Mouse (Mus musculus) C2C12 (cell line): ENCODE results near the gene Rtp3.

ENCODE experiments used
- CEBPB ChIP-seq: IDR thresholded peaks from one replicate; pipeline ENCODE4 v1.6.1; 2011; ENCODE audit warnings: low read depth, mild to moderate bottlenecking, control low read depth, moderate library complexity
- CTCF ChIP-seq: IDR thresholded peaks from one replicate; pipeline ENCODE4 v1.5.1; 2011; ENCODE audit not compliant: control insufficient read depth, insufficient read depth, insufficient read length
- FOSL1 ChIP-seq: IDR thresholded peaks from one replicate; pipeline ENCODE4 v1.8.0; 2011; ENCODE audit warnings: mild to moderate bottlenecking, low read length; ENCODE audit not compliant: poor library complexity, insufficient read depth, severe bottlenecking
- MAX ChIP-seq: IDR thresholded peaks from one replicate; pipeline ENCODE4 v1.6.1; 2011; ENCODE audit warnings: mild to moderate bottlenecking, control low read depth
- MYOD1 ChIP-seq: IDR thresholded peaks from one replicate; pipeline ENCODE4 v1.6.1; 2011; ENCODE audit warnings: low read depth; ENCODE audit not compliant: control insufficient read depth, insufficient read length
- MYOG ChIP-seq: IDR thresholded peaks from one replicate; pipeline ENCODE4 v1.6.1; 2011; ENCODE audit not compliant: control insufficient read depth, insufficient read length; ENCODE audit errors: extremely low read depth
- USF1 ChIP-seq: IDR thresholded peaks from one replicate; pipeline ENCODE4 v1.6.1; 2011; ENCODE audit warnings: low read depth, mild to moderate bottlenecking, control low read depth, moderate library complexity

GRCm38 (mm10) chr9:110990204-110990603 lies at the start of gene Rtp3:
- TF ChIP-seq MAX (no peak), USF1 (no peak), CTCF (no peak), CEBPB (no peak), MYOD1 (no peak), MYOG (no peak), FOSL1 (no peak)
